26 mouse cellular contexts compared by ENCODE assay signal in genomic region chr19:6559576-6559975, GRCm38 (mm10). TPM values are rescaled to one million over a fixed set of nuclear protein-coding genes. Genes with fewer than 3 reads are reported as not detected.
"Had no signal": no experiment of that assay in that cellular context is flagged by ENCODE, and none has a peak within 500 bp of the region (broad histone marks: within the 10 kb centered on the region; RNA-seq: fewer than 3 reads in every experiment).

No protein-coding gene starts in this region.

- H3K4me2 ChIP-seq: limb, embryonic 15.5 days; liver, embryonic 11.5 days; lung, embryonic 14.5 days; midbrain, embryonic 11.5 days; neural tube, embryonic 12.5 days; neural tube, embryonic 15.5 days had no signal

- H3K9me3 ChIP-seq: limb, embryonic 15.5 days; neural tube, embryonic 12.5 days; neural tube, embryonic 15.5 days had no signal

- H3K4me3 ChIP-seq: layer of hippocampus, adult 2 months; limb, embryonic 15.5 days; neural tube, embryonic 12.5 days; neural tube, embryonic 15.5 days had no signal

- H3K36me3 ChIP-seq: limb, embryonic 15.5 days; neural tube, embryonic 12.5 days; neural tube, embryonic 15.5 days had no signal

- H3K9ac ChIP-seq: limb, embryonic 15.5 days; liver, embryonic 14.5 days; liver, postnatal 0 days; lung, embryonic 14.5 days; neural tube, embryonic 12.5 days; neural tube, embryonic 15.5 days had no signal

- ATAC-seq: liver, postnatal 0 days; lung, postnatal 0 days had no signal

- DNase-seq: kidney, adult 18-20 months; kidney, postnatal 14 days; layer of hippocampus, adult 9-11 months; liver, postnatal 0 days; lung, embryonic 14.5 days; midbrain, embryonic 14.5 days; right cerebral cortex, adult 18-20 months; right cerebral cortex, postnatal 14 days; right cerebral cortex, postnatal 4 days; thymus, adult 2 months; thymus, postnatal 14 days; thymus, postnatal 4 days had no signal

- H3K27ac ChIP-seq: layer of hippocampus, adult 2 months; limb, embryonic 15.5 days; liver, embryonic 14.5 days; macrophage; neural tube, embryonic 12.5 days; neural tube, embryonic 15.5 days; stomach, postnatal 0 days had no signal

- H3K27me3 ChIP-seq: limb, embryonic 15.5 days; neural tube, embryonic 12.5 days; neural tube, embryonic 15.5 days had no signal

- H3K4me1 ChIP-seq: limb, embryonic 15.5 days; neural tube, embryonic 12.5 days; neural tube, embryonic 15.5 days had no signal

RNA-seq across cellular contexts. Expression of gene Slc22a12, which starts 16.7 kb away (rescaled TPM):
- total RNA-seq: left cerebral cortex, adult 18-20 months; megakaryocyte, adult 5-6 weeks had no signal
- polyA plus RNA-seq: limb, embryonic 11.5 days; limb, embryonic 15.5 days; liver, embryonic 11.5 days; liver, embryonic 14.5 days; liver, postnatal 0 days; lung, embryonic 14.5 days; macrophage; midbrain, embryonic 11.5 days; midbrain, embryonic 14.5 days; neural tube, embryonic 12.5 days; stomach, embryonic 14.5 days; stomach, postnatal 0 days had no signal
